Mouse (Mus musculus) liver, embryonic 14.5 days (tissue): ENCODE results near the gene Plrg1.

Source experiments
- CTCF ChIP-seq: IDR thresholded peaks from 2 replicates; pipeline ENCODE4 v1.5.1; 2016; ENCODE audit warnings: antibody characterized with exemption, low read depth, control low read depth
- EP300 ChIP-seq: IDR thresholded peaks from 2 replicates; pipeline ENCODE4 v1.6.1; 2016; ENCODE audit warnings: antibody characterized with exemption, low read depth

DNA sequence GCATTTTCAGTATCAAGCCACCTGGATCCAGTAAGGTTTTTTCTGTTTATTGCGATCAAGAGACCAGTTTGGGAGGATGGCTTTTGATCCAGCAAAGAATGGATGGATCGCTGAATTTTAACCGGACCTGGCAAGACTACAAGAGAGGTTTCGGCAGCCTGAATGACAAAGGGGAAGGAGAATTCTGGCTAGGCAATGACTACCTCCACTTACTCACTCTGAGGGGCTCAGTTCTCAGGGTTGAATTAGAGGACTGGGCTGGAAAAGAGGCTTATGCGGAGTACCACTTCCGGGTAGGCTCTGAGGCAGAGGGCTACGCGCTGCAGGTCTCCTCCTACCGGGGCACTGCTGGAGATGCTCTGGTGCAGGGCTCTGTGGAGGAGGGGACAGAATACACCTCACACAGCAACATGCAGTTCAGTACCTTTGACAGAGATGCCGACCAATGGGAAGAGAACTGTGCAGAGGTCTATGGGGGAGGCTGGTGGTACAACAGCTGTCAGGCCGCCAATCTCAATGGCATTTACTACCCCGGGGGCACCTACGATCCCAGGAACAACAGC, 22.5 kb upstream of the Plrg1 start:
- TF ChIP-seq EP300 (no peak), CTCF (no peak)
